Mouse (Mus musculus) kidney, embryonic 15.5 days (tissue): ENCODE data around the gene Txndc16. TPM values are rescaled to one million over a fixed set of nuclear protein-coding genes. Genes with fewer than 3 reads are reported as not detected.

Source experiments
- polyA plus RNA-seq: library from polyadenylated mRNA; unstranded; fragments of >200 nt; fragmentation: Nextera tagmentation; extraction: Ambion mirVana; gene quantifications from 2 replicates; pipeline ENCODE4 v1.2.1, GENCODE M21; 2015

The Txndc16 gene
- polyA plus RNA-seq, 1 experiment from 2014 or later, result 13.4 TPM

Other genes with a start within 250 kb of the Txndc16 start
- 0.52 and 0.64 TPM in 2 replicates for gene Ptger2, start 232.1 kb downstream of the Txndc16 start, polyA plus RNA-seq
- gene Gpr137c, start 611 bp downstream of the Txndc16 start, polyA plus RNA-seq, result 1.7 and 1.8 TPM in 2 replicates
- 30.0 and 33.5 TPM in 2 replicates for gene Ero1l, start 98.4 kb upstream of the Txndc16 start, polyA plus RNA-seq
- 153 and 164 TPM in 2 replicates for gene Psmc6, start 109.5 kb upstream of the Txndc16 start, polyA plus RNA-seq
- 57.0 and 69.9 TPM in 2 replicates for gene Styx, start 130.8 kb upstream of the Txndc16 start, polyA plus RNA-seq
- gene Gnpnat1, start 184.6 kb upstream of the Txndc16 start, polyA plus RNA-seq, result 55.6 and 60.2 TPM in 2 replicates